Mouse (Mus musculus): ENCODE results near the gene Dnajb6. TPM values are rescaled to one million over a fixed set of nuclear protein-coding genes. Genes with fewer than 3 reads are reported as not detected.
"Not testable (repeated sequence)": the region's sequence is repeated elsewhere in the genome, so short reads cannot be mapped to it uniquely, and the experiment has no call there.

Gene Dnajb6
- polyA plus RNA-seq, 1 experiment from 2014 or later = 227 TPM

- Histone ChIP-seq H3K36me3 (ENCODE audit: control insufficient read depth, insufficient read depth, low read length) (no peaks in the 10 kb centered on the region), H3K27ac (ENCODE audit: low read depth, low read length) (no peak overlapping the region), H3K27me3 (ENCODE audit: control insufficient read depth, insufficient read depth, low read length) (no peaks in the 10 kb centered on the region), H3K4me3 (ENCODE audit: low read depth, low read length) (no peak overlapping the region), H3K9ac (ENCODE audit: low read length) (no peak overlapping the region), H3K4me1 (ENCODE audit: control insufficient read depth, insufficient read depth, low read length) (no peaks in the 10 kb centered on the region), H3K4me2 (ENCODE audit: low read depth) (no peak overlapping the region), H3K9me3 (ENCODE audit: control insufficient read depth, low read length) (no peaks in the 10 kb centered on the region)
- ATAC-seq (ENCODE audit: insufficient read depth, low FRiP score, low TSS enrichment) (no peak), DNase-seq (ENCODE audit: low spot score) (no peak)
- 24% methylated on average over 1 of the region's 1 CpGs for WGBS
These were observed 14.3 kb upstream of the Dnajb6 start for GRCm38 (mm10) chr5:29721159-29721558.

- Histone ChIP-seq H3K27ac (ENCODE audit: low read depth, low read length) (no peak overlapping the region), H3K4me3 (ENCODE audit: low read depth, low read length) (no peak overlapping the region), H3K36me3 (ENCODE audit: control insufficient read depth, insufficient read depth, low read length) (no peaks in the 10 kb centered on the region), H3K9me3 (ENCODE audit: control insufficient read depth, low read length) (no peaks in the 10 kb centered on the region), H3K4me1 (ENCODE audit: control insufficient read depth, insufficient read depth, low read length) (no peaks in the 10 kb centered on the region), H3K9ac (ENCODE audit: low read length) (no peak overlapping the region), H3K4me2 (ENCODE audit: low read depth) (no peak overlapping the region), H3K27me3 (ENCODE audit: control insufficient read depth, insufficient read depth, low read length) (no peaks in the 10 kb centered on the region)
- WGBS = 84% methylated on average over 2 of the region's 2 CpGs
- no peak for ATAC-seq (ENCODE audit: insufficient read depth, low FRiP score, low TSS enrichment)
- no peak for DNase-seq (ENCODE audit: low spot score)
These were observed 10.1 kb upstream of the Dnajb6 start for GRCm38 (mm10) chr5:29725369-29725768.

GRCm38 (mm10) chr5:29726070-29726469 is 9.4 kb upstream of the Dnajb6 start:
- not testable (repeated sequence) for DNase-seq (ENCODE audit: low spot score); ATAC-seq (ENCODE audit: insufficient read depth, low FRiP score, low TSS enrichment); H3K27me3 ChIP-seq (ENCODE audit: control insufficient read depth, insufficient read depth, low read length); H3K4me2 ChIP-seq (ENCODE audit: low read depth); H3K9me3 ChIP-seq (ENCODE audit: control insufficient read depth, low read length); H3K9ac ChIP-seq (ENCODE audit: low read length); H3K27ac ChIP-seq (ENCODE audit: low read depth, low read length); H3K4me3 ChIP-seq (ENCODE audit: low read depth, low read length); H3K36me3 ChIP-seq (ENCODE audit: control insufficient read depth, insufficient read depth, low read length); H3K4me1 ChIP-seq (ENCODE audit: control insufficient read depth, insufficient read depth, low read length)
- WGBS = 88% methylated on average over 5 of the region's 5 CpGs

GRCm38 (mm10) chr5:29734831-29735510 is 517 bp upstream of the Dnajb6 start:
- Histone ChIP-seq H3K36me3 (ENCODE audit: control insufficient read depth, insufficient read depth, low read length) (no peaks in the 10 kb centered on the region), H3K27me3 (ENCODE audit: control insufficient read depth, insufficient read depth, low read length) (no peaks in the 10 kb centered on the region), H3K4me1 (ENCODE audit: control insufficient read depth, insufficient read depth, low read length) (peaks cover 3% of the 10 kb centered on the region), H3K4me3 (ENCODE audit: low read depth, low read length) (peak overlapping the region; percentile 89), H3K9ac (ENCODE audit: low read length) (peak overlapping the region; percentile 91), H3K27ac (ENCODE audit: low read depth, low read length) (peak overlapping the region; percentile 82), H3K4me2 (ENCODE audit: low read depth) (peak overlapping the region; percentile 50), H3K9me3 (ENCODE audit: control insufficient read depth, low read length) (no peaks in the 10 kb centered on the region)
- 59% methylated on average over 6 of the region's 6 CpGs for WGBS
- DNase-seq (ENCODE audit: low spot score) = no peak
- peak; percentile 13; the same call in 1 of the 2 replicates for ATAC-seq (ENCODE audit: insufficient read depth, low FRiP score, low TSS enrichment)

GRCm38 (mm10) chr5:29736073-29736900 is 799 bp downstream of the Dnajb6 start:
- WGBS = 2% methylated on average over 47 of the region's 48 CpGs

GRCm38 (mm10) chr5:29736942-29737341 is 1.5 kb downstream of the Dnajb6 start:
- H3K27me3 ChIP-seq (ENCODE audit: control insufficient read depth, insufficient read depth, low read length) = no peaks in the 10 kb centered on the region
- no peaks in the 10 kb centered on the region for H3K36me3 ChIP-seq (ENCODE audit: control insufficient read depth, insufficient read depth, low read length)
- H3K4me2 ChIP-seq (ENCODE audit: low read depth) = peak overlapping the region; percentile 50
- peak overlapping the region; percentile 91 for H3K9ac ChIP-seq (ENCODE audit: low read length)
- peak overlapping the region; percentile 89 for H3K4me3 ChIP-seq (ENCODE audit: low read depth, low read length)
- H3K4me1 ChIP-seq (ENCODE audit: control insufficient read depth, insufficient read depth, low read length) = peaks cover 3% of the 10 kb centered on the region
- ATAC-seq (ENCODE audit: insufficient read depth, low FRiP score, low TSS enrichment) (no peak), DNase-seq (ENCODE audit: low spot score) (no peak)
- no peaks in the 10 kb centered on the region for H3K9me3 ChIP-seq (ENCODE audit: control insufficient read depth, low read length)
- H3K27ac ChIP-seq (ENCODE audit: low read depth, low read length) = no peak overlapping the region
- WGBS = 54% methylated on average over 9 of the region's 9 CpGs

More at GRCm38 (mm10) chr5:29736073-29736900, 799 bp downstream of the Dnajb6 start:
- DNase-seq (ENCODE audit: low spot score) (peak; percentile 55), ATAC-seq (ENCODE audit: insufficient read depth, low FRiP score, low TSS enrichment) (peak; percentile 58)
- Histone ChIP-seq H3K36me3 (ENCODE audit: control insufficient read depth, insufficient read depth, low read length) (no peaks in the 10 kb centered on the region), H3K9ac (ENCODE audit: low read length) (peak overlapping the region; percentile 91), H3K4me1 (ENCODE audit: control insufficient read depth, insufficient read depth, low read length) (peaks cover 3% of the 10 kb centered on the region), H3K4me2 (ENCODE audit: low read depth) (peak overlapping the region; percentile 50), H3K9me3 (ENCODE audit: control insufficient read depth, low read length) (no peaks in the 10 kb centered on the region), H3K27ac (ENCODE audit: low read depth, low read length) (peak overlapping the region; percentile 82), H3K27me3 (ENCODE audit: control insufficient read depth, insufficient read depth, low read length) (no peaks in the 10 kb centered on the region), H3K4me3 (ENCODE audit: low read depth, low read length) (peak overlapping the region; percentile 89)

- ATAC-seq (ENCODE audit: insufficient read depth, low FRiP score, low TSS enrichment) (no peak), DNase-seq (ENCODE audit: low spot score) (no peak)
- no peak overlapping the region for H3K9ac ChIP-seq (ENCODE audit: low read length)
- H3K36me3 ChIP-seq (ENCODE audit: control insufficient read depth, insufficient read depth, low read length) = no peaks in the 10 kb centered on the region
- H3K27ac ChIP-seq (ENCODE audit: low read depth, low read length) = no peak overlapping the region
- H3K4me2 ChIP-seq (ENCODE audit: low read depth) = peak overlapping the region; percentile 50; the same call in 1 of the 2 replicates
- no peaks in the 10 kb centered on the region for H3K27me3 ChIP-seq (ENCODE audit: control insufficient read depth, insufficient read depth, low read length)
- no peak overlapping the region for H3K4me3 ChIP-seq (ENCODE audit: low read depth, low read length)
- WGBS = 88% methylated on average over 5 of the region's 5 CpGs
- H3K9me3 ChIP-seq (ENCODE audit: control insufficient read depth, low read length) = no peaks in the 10 kb centered on the region
- peaks cover 3% of the 10 kb centered on the region for H3K4me1 ChIP-seq (ENCODE audit: control insufficient read depth, insufficient read depth, low read length)
These were observed 2.0 kb downstream of the Dnajb6 start for GRCm38 (mm10) chr5:29737471-29737870.

GRCm38 (mm10) chr5:29738076-29738475 is 2.6 kb downstream of the Dnajb6 start:
- Histone ChIP-seq H3K4me2 (ENCODE audit: low read depth) (no peak overlapping the region), H3K27me3 (ENCODE audit: control insufficient read depth, insufficient read depth, low read length) (no peaks in the 10 kb centered on the region)

More at GRCm38 (mm10) chr5:29738076-29738475, 2.6 kb downstream of the Dnajb6 start:
- Histone ChIP-seq H3K4me3 (ENCODE audit: low read depth, low read length) (no peak overlapping the region), H3K4me1 (ENCODE audit: control insufficient read depth, insufficient read depth, low read length) (peaks cover 3% of the 10 kb centered on the region), H3K36me3 (ENCODE audit: control insufficient read depth, insufficient read depth, low read length) (no peaks in the 10 kb centered on the region), H3K9ac (ENCODE audit: low read length) (no peak overlapping the region), H3K9me3 (ENCODE audit: control insufficient read depth, low read length) (no peaks in the 10 kb centered on the region), H3K27ac (ENCODE audit: low read depth, low read length) (no peak overlapping the region)
- DNase-seq (ENCODE audit: low spot score) = no peak
- WGBS = 86% methylated on average over 4 of the region's 4 CpGs
- ATAC-seq (ENCODE audit: insufficient read depth, low FRiP score, low TSS enrichment) = no peak

Measured in neural tube, embryonic 11.5 days (tissue).